Mouse (Mus musculus) ES-Bruce4 (cell line): ENCODE measurements around the gene Syt1.

Experiments
- EP300 ChIP-seq: IDR thresholded peaks from 2 replicates; pipeline ENCODE4 v1.6.1; 2011; ENCODE audit warnings: low read depth, low read length; ENCODE audit not compliant: insufficient read depth
- POLR2A ChIP-seq: IDR thresholded peaks from one replicate; pipeline ENCODE4 v1.8.1; 2011; ENCODE audit warnings: low read length; ENCODE audit not compliant: insufficient read depth

DNA sequence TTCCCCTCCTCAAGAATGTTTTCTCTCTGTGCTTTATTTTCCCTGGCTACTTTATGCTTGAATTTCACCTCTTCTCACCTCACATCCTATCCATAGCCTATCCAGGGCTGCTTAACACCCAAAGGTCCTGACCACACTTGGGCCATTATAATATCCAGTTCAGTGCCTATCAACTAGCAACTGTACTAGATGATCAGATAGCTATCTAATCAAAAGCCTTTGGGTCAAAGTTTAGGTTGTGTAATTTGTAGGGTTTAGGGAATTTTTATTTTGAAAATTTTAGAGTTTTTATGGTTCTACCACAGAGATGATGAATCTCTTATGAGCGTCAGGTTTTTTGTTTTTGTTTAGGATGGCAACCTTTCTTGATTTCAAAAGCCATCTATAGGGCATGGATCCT is 125.0 kb downstream of the Syt1 start:
- no peak for TF ChIP-seq EP300
- TF ChIP-seq POLR2A: no peak
